Mouse (Mus musculus) hindbrain, embryonic 14.5 days (tissue): ENCODE results near the gene Fkbp2. TPM values are rescaled to one million over a fixed set of nuclear protein-coding genes. Genes with fewer than 3 reads are reported as not detected.

Source experiments
- ATAC-seq: fragments of 200-750 bp; cut with Nextera tagmentation; 2 replicates; pipeline ENCODE4 v1.8.0; 2017; ENCODE audit warnings: moderate number of reproducible peaks, mild to moderate bottlenecking, moderate TSS enrichment, moderate library complexity; ENCODE audit not compliant: low FRiP score
- DNase-seq: peaks from one replicate; pipeline ENCODE4 v3.0.0-alpha.2; 2015; ENCODE audit warnings: low spot score
- H3K27ac ChIP-seq: fragments of 300-500 bp; sonication (generic); 2 replicates; pipeline ENCODE4 v1.5.1; 2014; ENCODE audit warnings: mild to moderate bottlenecking, moderate library complexity
- H3K27me3 ChIP-seq: fragments of 300-500 bp; sonication (generic); 2 replicates; pipeline ENCODE4 v1.6.1; 2014; ENCODE audit warnings: mild to moderate bottlenecking, low read length, mixed read lengths; ENCODE audit not compliant: control insufficient read depth, insufficient read depth
- H3K36me3 ChIP-seq: fragments of 300-500 bp; sonication (generic); replicated peaks from 2 replicates; pipeline ENCODE4 v1.6.1; 2014; ENCODE audit not compliant: control insufficient read depth, insufficient read depth
- H3K4me1 ChIP-seq: fragments of 300-500 bp; sonication (generic); replicated peaks from 2 replicates; pipeline ENCODE4 v1.6.1; 2014; ENCODE audit warnings: antibody characterized with exemption, low read length, mixed read lengths; ENCODE audit not compliant: control insufficient read depth, insufficient read depth
- H3K4me2 ChIP-seq: fragments of 300-500 bp; sonication (generic); replicated peaks from 2 replicates; pipeline ENCODE4 v1.6.1; 2014; ENCODE audit warnings: mild to moderate bottlenecking, moderate library complexity
- H3K4me3 ChIP-seq: fragments of 300-500 bp; sonication (generic); replicated peaks from 2 replicates; pipeline ENCODE4 v1.5.1; 2014; ENCODE audit warnings: mild to moderate bottlenecking, low read length
- H3K9ac ChIP-seq: fragments of 300-500 bp; sonication (generic); 2 replicates; pipeline ENCODE4 v1.6.1; 2014
- H3K9me3 ChIP-seq: fragments of 300-500 bp; sonication (generic); 2 replicates; pipeline ENCODE4 v1.6.1; 2016; ENCODE audit warnings: low read length; ENCODE audit not compliant: control insufficient read depth
- WGBS: fragments of 180-500 bp; shearing (Covaris S2); extraction: QIAGEN DNeasy Blood & Tissue Kit; methylation state at CpG from one replicate; pipeline ENCODE4 v1.1.7; 2014; 5-methylcytosine and 5-hydroxymethylcytosine counted together
- polyA plus RNA-seq: library from polyadenylated mRNA; unstranded; fragments of >200 nt; fragmentation: Nextera tagmentation; extraction: Ambion mirVana; gene quantifications from 2 replicates; pipeline ENCODE4 v1.2.1, GENCODE M21; 2014

The Fkbp2 gene
- polyA plus RNA-seq, 1 experiment from 2014 or later: 101 TPM

DNA sequence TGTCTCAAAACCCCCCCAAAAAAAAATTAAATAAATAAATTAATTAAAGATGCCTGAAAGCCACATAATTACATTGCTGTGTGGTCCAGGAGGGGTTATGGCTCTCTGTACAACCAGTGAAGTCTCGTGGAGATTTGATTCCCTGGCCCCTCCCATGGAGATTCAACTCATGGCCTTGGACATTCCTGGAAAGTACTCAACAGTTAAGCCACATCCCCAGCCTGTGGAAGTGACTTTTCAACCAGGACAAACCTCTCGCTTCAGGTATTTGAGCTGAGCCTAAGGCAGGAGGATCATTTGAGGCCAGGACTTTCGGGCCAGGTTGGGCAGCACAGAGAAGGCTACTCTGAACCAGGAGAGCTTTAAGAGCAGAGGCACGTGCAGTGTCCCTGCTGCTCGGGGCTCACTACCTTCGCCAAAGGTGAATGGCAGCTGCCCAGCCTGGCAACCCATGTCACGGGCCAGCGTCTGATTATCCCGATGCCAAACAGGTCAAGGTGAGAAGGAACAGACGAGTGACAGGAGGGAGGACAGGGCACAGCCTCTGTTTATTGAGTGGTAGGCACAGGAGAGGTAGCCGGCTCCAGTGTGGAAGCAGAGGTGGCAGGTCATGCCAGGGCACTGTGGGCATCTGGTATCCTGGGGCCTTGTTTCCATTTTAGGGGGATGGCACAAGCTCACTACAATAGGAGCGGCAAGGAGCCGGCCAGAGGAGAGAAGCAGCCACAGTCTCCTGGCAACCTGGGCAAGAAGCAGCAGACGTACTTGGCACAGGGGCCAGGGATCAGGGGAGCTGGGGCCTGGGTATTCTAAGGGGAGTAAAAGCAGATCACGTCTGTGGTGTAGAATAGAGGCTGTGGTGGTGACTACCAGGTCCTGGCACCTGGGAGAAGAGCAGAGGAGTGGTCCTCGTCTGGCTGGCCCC is 42.5 kb downstream of the Fkbp2 start:
- H3K27ac ChIP-seq: no peak overlapping the region
- peaks cover 36% of the 10 kb centered on the region for H3K27me3 ChIP-seq
- no peak overlapping the region for H3K4me3 ChIP-seq
- no peak for DNase-seq
- H3K9ac ChIP-seq: no peak overlapping the region
- ATAC-seq: no peak
- 0 out of 2 replicates have a peak, but pooled peaks cover 7% of the 10 kb centered on the region for H3K36me3 ChIP-seq
- 78% methylated on average over 16 of the region's 16 CpGs for WGBS
- no peak overlapping the region for H3K4me2 ChIP-seq
- no peaks in the 10 kb centered on the region for H3K9me3 ChIP-seq
- peaks cover 41% of the 10 kb centered on the region for H3K4me1 ChIP-seq

DNA sequence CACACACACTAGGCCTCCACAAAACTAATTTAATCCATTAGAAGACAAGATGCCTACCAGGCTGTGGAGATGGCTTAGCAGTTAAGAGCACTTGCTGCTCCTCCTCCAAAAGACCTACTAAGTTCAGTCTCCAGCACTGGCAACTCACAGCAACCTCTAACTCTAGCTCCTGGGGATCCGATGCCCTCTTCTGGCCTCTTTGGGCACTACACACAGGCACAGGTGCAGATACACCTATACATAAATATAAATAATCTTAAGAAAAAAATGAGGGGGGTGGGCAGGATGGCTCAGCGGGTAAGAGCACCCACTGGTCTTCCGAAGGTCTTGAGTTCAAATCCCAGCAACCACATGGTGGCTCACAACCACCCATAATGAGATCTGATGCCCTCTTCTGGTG is 44.0 kb downstream of the Fkbp2 start:
- H3K4me1 ChIP-seq: peaks cover 38% of the 10 kb centered on the region

DNA sequence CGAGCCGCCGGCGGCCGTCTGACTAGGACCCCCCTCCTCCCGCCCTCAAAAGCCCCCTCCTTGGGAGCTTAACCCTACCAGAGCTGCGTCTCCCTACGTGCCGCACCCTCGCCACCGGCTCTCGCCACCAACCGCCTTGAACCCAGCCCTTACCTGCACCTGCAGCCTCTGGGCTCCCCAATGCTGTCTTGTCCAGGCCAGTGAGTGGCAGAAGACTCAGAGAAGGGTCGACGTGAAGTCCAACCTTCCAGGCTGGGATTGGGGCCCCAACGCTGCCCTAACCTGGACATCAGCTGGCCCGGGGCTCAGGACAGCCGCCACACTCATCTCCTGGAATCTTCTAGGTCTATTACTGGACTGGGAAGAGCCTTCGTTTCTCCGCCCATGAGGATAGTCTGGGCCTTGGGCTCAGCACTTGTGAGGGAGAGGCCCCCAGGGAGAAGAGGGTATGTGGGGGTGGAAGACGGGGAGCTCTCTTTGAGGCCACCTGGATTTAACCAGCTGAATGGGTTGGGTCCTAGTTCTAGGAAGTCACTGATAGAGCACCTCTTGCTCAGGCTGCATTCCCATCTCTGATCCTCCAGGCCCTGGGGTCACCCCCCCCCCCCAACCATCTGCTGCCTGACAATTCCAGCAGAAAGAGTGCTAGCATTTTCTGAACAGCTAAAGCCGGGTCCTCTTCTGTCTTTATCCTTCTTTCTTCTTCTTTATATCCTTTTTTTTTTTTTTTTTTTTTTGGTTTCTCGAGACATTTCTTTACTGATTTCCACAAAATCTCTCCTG is 45.9 kb downstream of the Fkbp2 start, which contains the start of gene Kcnk4:
Gene Kcnk4, minus strand, starts transcription at position 321 of the 783 bp plus-strand sequence.
- WGBS: 12% methylated on average over 23 of the region's 23 CpGs
- ATAC-seq (no peak), DNase-seq (no peak)
- H3K4me2 ChIP-seq: peak within 1 kb of the TSS; percentile 78
- H3K4me1 ChIP-seq: peaks cover 22% of the 10 kb centered on the region
- H3K9me3 ChIP-seq: no peaks in the 10 kb centered on the region
- H3K27me3 ChIP-seq: peaks cover 66% of the 10 kb centered on the region
- H3K36me3 ChIP-seq: 0 out of 2 replicates have a peak, but pooled peaks cover 7% of the 10 kb centered on the region
- peak within 1 kb of the TSS; percentile 62 for H3K9ac ChIP-seq
- no peak within 1 kb of the TSS for H3K27ac ChIP-seq
- H3K4me3 ChIP-seq: peak within 1 kb of the TSS; percentile 41

More for the DNA sequence above, 44.0 kb downstream of the Fkbp2 start:
- Histone ChIP-seq H3K9ac (no peak overlapping the region), H3K4me2 (no peak overlapping the region), H3K9me3 (no peaks in the 10 kb centered on the region), H3K27me3 (peaks cover 51% of the 10 kb centered on the region), H3K27ac (no peak overlapping the region), H3K36me3 (0 out of 2 replicates have a peak, but pooled peaks cover 7% of the 10 kb centered on the region), H3K4me3 (no peak overlapping the region)
- ATAC-seq: no peak
- DNase-seq: no peak
- whole genome bisulfite sequencing: 26% methylated on average over 3 of the region's 3 CpGs

DNA sequence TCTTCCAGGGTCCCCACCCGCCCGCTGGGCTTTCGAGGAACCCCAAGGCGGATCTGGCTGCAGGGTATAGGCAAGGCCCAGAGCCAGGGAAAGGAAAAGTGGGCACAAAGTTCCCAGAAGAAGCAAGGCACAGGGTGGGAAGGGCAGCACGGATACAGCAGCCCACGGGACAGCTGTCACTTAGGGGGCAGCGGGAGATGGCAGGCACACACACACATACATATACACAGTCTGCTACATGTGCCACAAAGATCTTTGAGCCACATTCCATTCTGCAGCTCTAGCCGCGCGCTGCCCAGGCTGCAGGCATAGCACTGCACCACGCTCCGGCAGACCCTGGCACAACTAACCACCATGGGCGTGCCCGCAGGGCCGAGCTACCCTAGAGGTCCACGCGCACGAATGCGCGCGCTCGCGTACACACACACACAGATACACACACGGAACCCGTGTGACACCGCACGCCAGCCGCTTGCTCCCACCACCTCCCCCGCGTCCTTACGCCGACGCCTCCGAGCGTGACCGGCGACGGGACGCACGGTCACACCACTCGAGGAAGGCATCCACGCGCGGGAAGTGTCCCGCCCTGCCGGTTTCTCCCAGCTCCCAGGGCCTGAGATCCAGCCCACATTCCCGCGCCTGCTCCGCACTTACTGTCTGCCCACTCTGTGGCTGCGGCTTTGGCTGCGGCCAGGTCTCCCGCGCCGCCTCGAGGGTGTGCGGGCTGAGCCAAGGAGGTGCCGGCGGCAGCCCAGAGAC is 46.7 kb downstream of the Fkbp2 start:
- ATAC-seq: peak; percentile 51

DNA sequence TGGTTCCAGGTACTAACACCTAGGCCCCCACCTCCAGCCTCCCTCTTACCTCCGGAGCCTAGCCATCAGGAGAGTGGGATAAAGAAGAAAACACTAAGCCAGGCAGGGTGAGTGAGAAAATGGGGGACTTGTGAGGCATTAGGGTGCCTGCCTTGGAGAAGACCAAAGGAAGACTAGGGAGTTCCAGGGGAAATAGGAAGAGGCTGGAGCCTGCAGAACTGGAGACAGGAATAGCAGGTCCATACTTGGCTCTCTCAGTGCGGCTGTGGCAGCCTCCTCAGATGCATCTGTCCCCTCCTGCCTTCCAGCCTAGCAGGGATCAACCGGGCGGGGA is 47.2 kb downstream of the Fkbp2 start:
- Histone ChIP-seq H3K9ac (peak overlapping the region; percentile 62), H3K9me3 (no peaks in the 10 kb centered on the region), H3K4me1 (0 out of 2 replicates have a peak, but pooled peaks cover 15% of the 10 kb centered on the region), H3K27ac (no peak overlapping the region), H3K36me3 (no peaks in the 10 kb centered on the region), H3K27me3 (peaks cover 79% of the 10 kb centered on the region), H3K4me3 (peak overlapping the region; percentile 41), H3K4me2 (peak overlapping the region; percentile 78)
- 19% methylated on average over 4 of the region's 4 CpGs for WGBS
- DNase-seq (no peak), ATAC-seq (no peak)

More for the DNA sequence above, 46.7 kb downstream of the Fkbp2 start:
- Histone ChIP-seq H3K27me3 (peaks cover 74% of the 10 kb centered on the region), H3K9ac (peak overlapping the region; percentile 62), H3K4me2 (peak overlapping the region; percentile 78), H3K4me1 (0 out of 2 replicates have a peak, but pooled peaks cover 15% of the 10 kb centered on the region), H3K36me3 (0 out of 2 replicates have a peak, but pooled peaks cover 3% of the 10 kb centered on the region), H3K9me3 (no peaks in the 10 kb centered on the region), H3K4me3 (peak overlapping the region; percentile 41), H3K27ac (no peak overlapping the region)
- DNase-seq: no peak
- WGBS: 3% methylated on average over 58 of the region's 58 CpGs

DNA sequence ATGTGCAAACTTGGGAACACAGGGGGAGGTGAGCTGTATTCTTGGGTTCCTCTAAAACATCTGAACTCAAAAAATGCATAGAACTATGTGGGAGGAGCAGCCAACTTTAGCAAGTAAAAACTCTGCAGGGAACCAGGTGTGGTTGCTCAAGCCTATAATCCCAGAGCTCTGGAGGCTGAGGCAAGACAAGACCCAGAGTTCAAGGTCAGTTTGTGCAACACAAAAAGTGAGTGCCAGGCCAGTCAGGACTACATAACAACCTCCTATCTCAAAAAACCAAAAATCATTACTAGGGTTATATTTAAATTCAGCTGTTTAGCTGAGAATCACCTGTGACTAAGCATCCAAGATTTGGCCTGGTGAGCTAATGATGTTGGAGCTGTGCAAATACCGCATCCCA is 48.3 kb downstream of the Fkbp2 start:
- Histone ChIP-seq H3K4me1 (peaks cover 15% of the 10 kb centered on the region; the same call in 1 of the 2 replicates), H3K27ac (no peak overlapping the region), H3K4me2 (no peak overlapping the region), H3K27me3 (peaks cover 90% of the 10 kb centered on the region), H3K9me3 (no peaks in the 10 kb centered on the region), H3K4me3 (no peak overlapping the region), H3K9ac (no peak overlapping the region), H3K36me3 (no peaks in the 10 kb centered on the region)
- DNase-seq: no peak
- no peak for ATAC-seq
- WGBS: 39% methylated on average over 1 of the region's 1 CpGs

DNA sequence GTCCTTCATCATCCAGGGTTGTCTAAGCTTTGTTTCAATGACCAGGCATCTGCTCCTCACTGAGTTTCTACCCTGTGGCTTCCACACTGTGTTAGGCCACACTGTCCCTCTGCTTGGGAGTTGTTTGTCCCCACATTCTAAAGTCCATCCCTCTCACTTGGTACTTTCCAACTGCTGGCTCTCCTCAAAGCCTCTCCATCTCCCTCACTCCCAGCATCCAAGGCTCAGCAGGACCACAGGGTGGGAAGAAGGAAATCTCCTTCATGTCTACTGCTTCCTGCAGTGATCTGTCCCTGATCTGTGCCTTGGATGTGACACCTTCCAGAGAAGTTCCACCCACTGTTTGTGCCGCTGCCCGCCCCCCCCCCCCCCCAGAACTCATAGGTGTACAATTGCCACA is 49.3 kb downstream of the Fkbp2 start:
- ATAC-seq: no peak
- Histone ChIP-seq H3K9ac (no peak overlapping the region), H3K4me2 (no peak overlapping the region), H3K4me1 (peaks cover 15% of the 10 kb centered on the region; the same call in 1 of the 2 replicates), H3K36me3 (no peaks in the 10 kb centered on the region), H3K27ac (no peak overlapping the region), H3K4me3 (no peak overlapping the region), H3K27me3 (peaks cover 95% of the 10 kb centered on the region), H3K9me3 (no peaks in the 10 kb centered on the region)
- no peak for DNase-seq
- 0% methylated on average over 2 of the region's 2 CpGs for WGBS

DNA sequence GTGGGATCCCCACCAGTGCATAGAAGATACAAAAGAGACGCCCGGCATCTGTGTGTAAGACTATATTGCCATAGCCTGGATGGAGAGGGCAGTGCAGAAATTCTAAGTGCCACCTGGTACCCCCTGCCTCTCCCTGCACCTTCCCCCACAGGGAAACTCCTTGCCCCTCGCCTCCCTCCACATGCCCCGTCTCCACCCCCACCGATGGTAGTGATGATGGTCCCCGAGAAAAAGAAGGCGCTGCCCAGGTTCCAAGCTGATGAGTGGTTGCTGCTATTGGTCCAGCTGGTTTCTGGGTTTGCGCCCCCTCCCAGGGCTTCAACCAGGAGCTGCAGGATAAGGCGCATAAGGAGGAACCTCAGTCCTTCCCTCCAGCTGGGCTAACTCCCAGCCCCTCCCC is 52.2 kb downstream of the Fkbp2 start:
- no peak overlapping the region for H3K4me2 ChIP-seq
- DNase-seq: no peak

More for the DNA sequence above, 52.2 kb downstream of the Fkbp2 start:
- Histone ChIP-seq H3K9ac (no peak overlapping the region), H3K36me3 (no peaks in the 10 kb centered on the region), H3K4me3 (no peak overlapping the region), H3K27me3 (peaks cover 95% of the 10 kb centered on the region), H3K9me3 (no peaks in the 10 kb centered on the region), H3K4me1 (peaks cover 3% of the 10 kb centered on the region; the same call in 1 of the 2 replicates), H3K27ac (no peak overlapping the region)
- 23% methylated on average over 8 of the region's 9 CpGs for WGBS
- ATAC-seq: no peak
